Mouse (Mus musculus): ENCODE data around the gene Pbx1.

DNA sequence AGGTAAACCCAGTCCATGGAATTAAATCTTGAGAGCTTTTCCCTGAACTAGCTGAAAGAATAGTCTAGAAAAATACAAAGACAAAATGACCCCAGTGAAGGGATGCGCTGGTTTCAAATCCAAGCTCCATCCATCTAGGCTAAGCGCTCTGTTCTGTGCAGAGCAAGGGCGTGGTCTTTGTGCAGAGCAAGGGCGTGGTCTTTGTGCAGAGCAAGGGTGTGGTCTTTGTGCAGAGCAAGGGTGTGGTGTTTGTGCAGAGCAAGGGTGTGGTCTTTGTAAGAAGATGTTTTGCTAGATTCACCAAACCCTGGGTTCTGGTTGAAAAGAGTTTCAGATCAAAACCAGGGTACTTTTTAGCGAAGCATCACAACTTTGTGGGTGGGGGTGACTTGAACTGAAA, 221.7 kb downstream of the Pbx1 start:
- TF ChIP-seq E2F4 (IDR thresholded peaks at IDR 0.05; ENCODE audit: borderline replicate concordance, low read depth, low read length), result no peak
- no peak for TF ChIP-seq ZC3H11A (IDR thresholded peaks at IDR 0.05; ENCODE audit: low read depth, low read length)

Data from MEL (cell line).